Mouse (Mus musculus): ENCODE results near the gene Krtap5-3.
A peak's percentile ranks its signal among the peaks of the same experiment; 100 is the strongest.

Krtap5-3 gene

GRCm38 (mm10) chr7:142231540-142231939 is 30.4 kb downstream of the Krtap5-3 start:
- Histone ChIP-seq H3K4me3 (replicated peaks; ENCODE audit: low read length) (no peak overlapping the region), H3K27me3 (ENCODE audit: insufficient read depth, low read length) (no peaks in the 10 kb centered on the region), H3K36me3 (ENCODE audit: insufficient read depth, low read length) (no peaks in the 10 kb centered on the region), H3K9me3 (ENCODE audit: low read length) (peaks cover 64% of the 10 kb centered on the region), H3K4me1 (replicated peaks; ENCODE audit: low read depth, low read length) (peaks cover 30% of the 10 kb centered on the region)
- TF ChIP-seq CTCF (conservative IDR thresholded peaks at IDR 0.05; ENCODE audit: low read length) (no peak), POU5F1 (IDR thresholded peaks at IDR 0.05; ENCODE audit: borderline replicate concordance, low read length) (0 out of 2 replicates have a peak, but pooled peaks have one; percentile 7)

DNA sequence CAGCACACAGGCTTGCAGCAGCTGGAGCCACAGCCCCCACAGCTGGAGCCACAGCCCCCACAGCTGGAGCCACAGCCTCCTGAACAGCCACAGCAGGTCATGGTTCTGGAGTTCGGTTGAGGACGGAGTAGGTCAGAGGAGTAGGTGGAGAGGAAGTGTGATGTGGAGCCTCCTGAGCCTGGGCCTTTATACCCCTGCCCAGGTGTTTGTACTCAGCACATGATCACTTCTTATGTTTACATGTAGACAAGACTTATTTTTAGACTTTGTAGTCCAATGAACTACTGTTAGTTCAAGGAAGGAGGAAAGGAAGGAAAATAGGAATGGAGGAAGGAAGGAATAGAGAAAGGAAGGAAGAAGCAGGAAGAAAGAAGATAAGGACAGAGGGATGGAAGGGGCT is 39.8 kb downstream of the Krtap5-3 start, which contains the start of gene Gm40460:
Gene Gm40460, minus strand, starts transcription at position 101 of the 400 bp plus-strand sequence.
- Histone ChIP-seq H3K36me3 (ENCODE audit: insufficient read depth, low read length) (no peaks in the 10 kb centered on the region), H3K4me1 (replicated peaks; ENCODE audit: low read depth, low read length) (no peaks in the 10 kb centered on the region), H3K9me3 (ENCODE audit: low read length) (peaks cover 27% of the 10 kb centered on the region), H3K4me3 (replicated peaks; ENCODE audit: low read length) (no peak within 1 kb of the TSS), H3K27me3 (ENCODE audit: insufficient read depth, low read length) (0 out of 2 replicates have a peak, but pooled peaks cover 3% of the 10 kb centered on the region)
- TF ChIP-seq NANOG (IDR thresholded peaks at IDR 0.05; ENCODE audit: borderline replicate concordance, low read length) = no peak
- TF ChIP-seq CTCF (conservative IDR thresholded peaks at IDR 0.05; ENCODE audit: low read length) = no peak
- TF ChIP-seq POU5F1 (IDR thresholded peaks at IDR 0.05; ENCODE audit: borderline replicate concordance, low read length) = no peak

DNA sequence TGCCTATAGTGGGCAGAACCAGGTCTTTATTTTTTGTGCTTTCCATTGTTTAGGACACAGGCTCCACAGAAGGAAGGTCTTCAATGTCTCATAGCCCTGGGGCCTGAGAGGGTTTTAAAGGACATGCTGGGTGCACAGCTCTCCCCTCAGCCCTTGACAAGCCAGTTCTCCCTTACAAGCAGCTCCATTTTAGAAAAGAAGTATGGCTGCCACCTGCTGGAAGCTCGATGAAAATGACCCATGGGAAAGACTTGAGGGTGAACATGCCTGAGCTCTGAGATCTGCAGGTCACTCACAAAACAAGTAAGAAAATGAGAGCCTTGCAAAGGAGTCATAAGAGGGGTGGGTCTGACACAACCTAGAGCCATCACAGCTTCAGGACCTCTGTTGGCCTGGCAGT is 48.7 kb downstream of the Krtap5-3 start:
- Histone ChIP-seq H3K9me3 (ENCODE audit: low read length) (no peaks in the 10 kb centered on the region), H3K4me3 (replicated peaks; ENCODE audit: low read length) (no peak overlapping the region), H3K27me3 (ENCODE audit: insufficient read depth, low read length) (peaks cover 29% of the 10 kb centered on the region), H3K36me3 (ENCODE audit: insufficient read depth, low read length) (no peaks in the 10 kb centered on the region), H3K4me1 (replicated peaks; ENCODE audit: low read depth, low read length) (no peaks in the 10 kb centered on the region)
- TF ChIP-seq POU5F1 (IDR thresholded peaks at IDR 0.05; ENCODE audit: borderline replicate concordance, low read length) (no peak), CTCF (conservative IDR thresholded peaks at IDR 0.05; ENCODE audit: low read length) (peak; percentile 40; the same call in 1 of the 2 replicates)

Data from E14TG2a.4 (cell line).